Mouse (Mus musculus) C2C12 (cell line): ENCODE data around the gene Cabin1. TPM values are rescaled to one million over a fixed set of nuclear protein-coding genes. Genes with fewer than 3 reads are reported as not detected.

Source experiments
- H3K27me3 ChIP-seq: one replicate; pipeline ENCODE4 v1.6.1; 2011; ENCODE audit not compliant: control insufficient read depth, insufficient read depth, insufficient read length
- H3K36me3 ChIP-seq: one replicate; pipeline ENCODE4 v1.6.1; 2011; ENCODE audit not compliant: control insufficient read depth, insufficient read depth
- H3K4me3 ChIP-seq: one replicate; pipeline ENCODE4 v1.5.1; 2011; ENCODE audit warnings: mild to moderate bottlenecking, control low read depth; ENCODE audit not compliant: poor library complexity, insufficient read depth, severe bottlenecking
- H3K79me2 ChIP-seq: one replicate; pipeline ENCODE4 v1.6.1; 2011; ENCODE audit not compliant: control insufficient read depth, insufficient read depth
- H3K79me3 ChIP-seq: one replicate; pipeline ENCODE4 v1.6.1; 2011; ENCODE audit warnings: low read depth, control low read depth
- H3ac ChIP-seq: one replicate; pipeline ENCODE3; 2011; ENCODE audit warnings: low read depth; ENCODE audit not compliant: control insufficient read depth, insufficient read length
- CEBPB ChIP-seq: IDR thresholded peaks from one replicate; pipeline ENCODE4 v1.6.1; 2011; ENCODE audit warnings: low read depth, mild to moderate bottlenecking, control low read depth, moderate library complexity
- CTCF ChIP-seq: IDR thresholded peaks from one replicate; pipeline ENCODE4 v1.5.1; 2011; ENCODE audit not compliant: control insufficient read depth, insufficient read depth, insufficient read length
- FOSL1 ChIP-seq: IDR thresholded peaks from one replicate; pipeline ENCODE4 v1.8.0; 2011; ENCODE audit warnings: mild to moderate bottlenecking, low read length; ENCODE audit not compliant: poor library complexity, insufficient read depth, severe bottlenecking
- MAX ChIP-seq: IDR thresholded peaks from one replicate; pipeline ENCODE4 v1.6.1; 2011; ENCODE audit warnings: mild to moderate bottlenecking, control low read depth
- MYOD1 ChIP-seq: IDR thresholded peaks from one replicate; pipeline ENCODE4 v1.6.1; 2011; ENCODE audit warnings: low read depth; ENCODE audit not compliant: control insufficient read depth, insufficient read length
- MYOG ChIP-seq: IDR thresholded peaks from one replicate; pipeline ENCODE4 v1.6.1; 2011; ENCODE audit not compliant: control insufficient read depth, insufficient read length; ENCODE audit errors: extremely low read depth
- USF1 ChIP-seq: IDR thresholded peaks from one replicate; pipeline ENCODE4 v1.6.1; 2011; ENCODE audit warnings: low read depth, mild to moderate bottlenecking, control low read depth, moderate library complexity
- polyA plus RNA-seq: library from polyadenylated mRNA; unstranded; fragments of >200 nt; fragmentation: generic; extraction: Trizol; gene quantifications from one replicate; pipeline ENCODE4 v1.2.1, GENCODE M21; 2012; ENCODE audit warnings: missing spikeins

The Cabin1 gene
- polyA plus RNA-seq, 1 experiment = 24.5 TPM

DNA sequence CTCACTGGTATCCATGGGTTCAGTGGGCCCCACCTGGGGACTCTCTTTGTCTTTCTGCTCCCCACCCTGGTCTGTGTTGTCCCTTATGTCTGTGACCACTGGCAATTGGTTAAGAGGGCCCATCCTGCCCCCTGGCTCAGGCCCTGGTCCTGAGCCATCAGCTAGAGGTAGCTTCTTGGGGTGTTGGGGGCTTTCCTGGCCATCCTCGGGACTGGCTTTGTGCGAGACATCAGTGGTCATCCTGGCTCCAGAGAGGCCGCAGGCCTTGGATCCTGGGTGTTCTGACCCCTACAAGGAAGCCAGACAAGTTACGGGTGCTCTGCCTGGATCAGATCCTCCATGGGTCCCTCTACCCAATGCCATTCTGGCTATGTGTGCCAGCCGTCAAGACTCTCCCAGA is 107.0 kb downstream of the Cabin1 start:
- TF ChIP-seq MYOG (no peak), CTCF (no peak), FOSL1 (no peak), CEBPB (no peak), MAX (no peak), USF1 (no peak), MYOD1 (no peak)
- Histone ChIP-seq H3K79me2 (no peaks in the 10 kb centered on the region), H3K27me3 (no peaks in the 10 kb centered on the region), H3ac (no peak overlapping the region), H3K36me3 (peaks cover 60% of the 10 kb centered on the region), H3K79me3 (no peaks in the 10 kb centered on the region), H3K4me3 (no peak overlapping the region)

DNA sequence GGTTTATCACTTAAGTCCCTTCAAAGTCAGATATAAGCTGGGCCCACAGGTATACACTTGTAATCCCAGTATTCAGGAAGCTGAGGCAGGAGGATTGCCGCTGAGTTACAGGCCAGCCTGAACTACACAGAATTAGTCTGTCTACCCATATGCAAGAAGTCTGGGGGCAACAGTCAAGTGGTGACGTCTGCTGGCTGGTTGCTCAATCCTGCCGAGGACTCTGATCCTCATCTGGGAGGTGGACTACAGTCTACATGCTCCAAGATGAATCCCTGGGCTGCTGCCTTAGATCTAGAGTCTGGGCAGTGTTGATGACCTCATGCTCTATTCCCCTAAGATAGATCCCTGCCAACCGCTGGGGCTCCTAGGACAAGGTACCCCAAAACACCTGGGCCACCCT is 110.1 kb downstream of the Cabin1 start:
- no peak overlapping the region for H3K4me3 ChIP-seq
- H3K36me3 ChIP-seq = peaks cover 63% of the 10 kb centered on the region
- H3ac ChIP-seq = no peak overlapping the region
- no peak for TF ChIP-seq MYOD1
- TF ChIP-seq MAX = no peak
- TF ChIP-seq USF1 = no peak
- no peak for TF ChIP-seq CEBPB
- no peak for TF ChIP-seq FOSL1
- no peaks in the 10 kb centered on the region for H3K27me3 ChIP-seq
- no peaks in the 10 kb centered on the region for H3K79me2 ChIP-seq
- H3K79me3 ChIP-seq = no peaks in the 10 kb centered on the region

DNA sequence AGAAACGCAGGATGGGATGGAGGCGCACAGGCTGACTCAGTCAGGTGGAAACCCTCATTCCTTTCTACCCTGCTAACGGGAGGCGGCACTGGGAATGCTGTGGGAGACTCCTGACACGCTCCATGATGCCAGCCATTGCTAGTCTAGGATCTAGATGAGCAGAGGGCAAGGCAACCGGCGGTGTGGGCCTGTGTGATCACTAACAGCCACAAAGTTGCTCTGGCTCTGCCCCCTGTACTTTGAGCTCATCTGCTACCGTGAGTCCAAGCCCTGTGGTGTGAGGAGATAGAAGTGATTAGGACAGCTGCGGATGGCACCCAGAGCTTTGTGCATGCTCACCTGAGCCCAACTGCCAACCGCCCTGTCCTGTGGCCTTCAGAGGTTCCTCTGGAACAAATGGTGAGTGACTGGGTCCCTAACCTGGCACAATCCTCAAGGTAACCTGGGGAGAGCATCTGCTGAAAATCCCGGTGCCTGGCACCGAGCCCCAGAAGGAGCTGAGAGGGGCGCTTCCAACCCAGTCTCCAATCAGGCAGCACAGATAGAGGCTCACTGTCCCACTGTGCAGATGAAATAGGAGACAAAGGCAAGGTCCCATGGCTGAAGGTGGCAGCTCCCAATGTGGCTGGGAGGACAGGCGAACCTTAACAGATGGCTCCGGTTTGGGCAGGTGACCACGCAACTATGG is 112.6 kb downstream of the Cabin1 start:
- Histone ChIP-seq H3K79me2 (no peaks in the 10 kb centered on the region), H3K79me3 (no peaks in the 10 kb centered on the region), H3ac (no peak overlapping the region), H3K27me3 (no peaks in the 10 kb centered on the region), H3K4me3 (no peak overlapping the region), H3K36me3 (peaks cover 62% of the 10 kb centered on the region)
- TF ChIP-seq MYOG (no peak), MYOD1 (no peak), MAX (no peak), USF1 (no peak), CTCF (no peak), FOSL1 (no peak)

DNA sequence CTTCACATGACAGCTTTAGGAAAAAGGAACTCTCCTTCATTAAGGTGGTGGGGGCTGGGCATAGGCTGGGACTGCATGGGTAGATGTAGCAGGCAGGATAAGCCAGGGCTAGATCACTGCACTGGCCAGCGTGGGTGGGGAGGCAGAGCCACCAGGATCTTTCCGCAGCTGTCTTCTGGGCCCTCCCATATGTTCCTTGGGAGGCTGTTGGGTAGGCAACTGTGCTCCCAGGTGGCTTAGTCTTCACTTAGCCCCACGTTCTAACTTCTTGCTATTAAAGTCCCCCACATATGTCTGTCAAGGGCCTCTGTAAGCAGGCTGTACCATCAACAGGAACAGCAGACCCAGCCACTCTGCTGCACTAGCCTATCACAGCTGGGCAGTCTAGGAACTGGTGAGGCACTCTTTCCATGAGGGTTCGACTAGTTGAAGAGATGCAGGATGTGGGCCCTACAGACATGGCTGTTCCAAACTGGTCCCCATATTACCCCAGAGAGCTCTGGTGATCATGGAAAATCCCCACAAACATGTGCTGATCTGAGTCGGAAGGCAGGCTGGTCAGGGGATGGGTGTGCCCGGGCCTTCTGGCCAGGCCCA is 113.7 kb downstream of the Cabin1 start:
- Histone ChIP-seq H3K4me3 (no peak overlapping the region), H3K27me3 (no peaks in the 10 kb centered on the region), H3K79me2 (no peaks in the 10 kb centered on the region), H3ac (no peak overlapping the region), H3K36me3 (peaks cover 53% of the 10 kb centered on the region), H3K79me3 (no peaks in the 10 kb centered on the region)
- TF ChIP-seq USF1 (no peak), MYOD1 (no peak), FOSL1 (no peak), MAX (no peak), CTCF (no peak), MYOG (no peak), CEBPB (no peak)

DNA sequence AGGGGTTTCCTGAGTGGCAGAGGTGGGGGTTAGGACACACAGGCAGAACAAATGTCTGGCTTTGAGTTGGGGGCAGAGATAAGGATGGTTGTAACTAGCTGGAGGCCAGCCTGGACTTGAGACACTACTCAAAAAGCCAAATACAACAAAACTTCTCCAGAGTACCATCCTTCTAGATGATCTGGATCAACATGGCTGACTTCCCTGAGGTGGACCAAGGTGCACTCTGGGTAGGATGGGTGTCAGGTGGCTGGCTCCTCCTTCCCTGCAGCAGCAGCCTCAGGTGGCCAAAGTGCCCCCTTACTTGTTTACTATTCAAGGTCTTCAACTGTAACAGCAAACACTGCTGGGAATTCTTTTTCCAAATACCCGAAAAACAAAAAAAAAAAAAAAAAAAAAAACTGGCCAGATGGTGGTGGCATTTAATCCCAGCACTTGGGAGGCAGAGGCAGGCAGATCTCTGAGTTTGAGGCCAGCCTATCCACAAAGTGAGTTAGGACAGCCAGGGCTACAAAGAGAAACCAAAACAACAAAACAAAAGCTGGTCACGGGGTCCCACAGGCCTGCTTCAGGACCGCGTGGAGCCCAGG is 114.6 kb downstream of the Cabin1 start:
- H3K79me2 ChIP-seq = no peaks in the 10 kb centered on the region
- H3K36me3 ChIP-seq = peaks cover 44% of the 10 kb centered on the region
- H3K27me3 ChIP-seq = no peaks in the 10 kb centered on the region
- no peak for TF ChIP-seq USF1
- no peak for TF ChIP-seq CEBPB
- no peak for TF ChIP-seq FOSL1
- TF ChIP-seq MAX = no peak
- TF ChIP-seq MYOD1 = no peak
- TF ChIP-seq MYOG = no peak
- no peak for TF ChIP-seq CTCF
- H3ac ChIP-seq = no peak overlapping the region
- no peak overlapping the region for H3K4me3 ChIP-seq
- H3K79me3 ChIP-seq = no peaks in the 10 kb centered on the region

DNA sequence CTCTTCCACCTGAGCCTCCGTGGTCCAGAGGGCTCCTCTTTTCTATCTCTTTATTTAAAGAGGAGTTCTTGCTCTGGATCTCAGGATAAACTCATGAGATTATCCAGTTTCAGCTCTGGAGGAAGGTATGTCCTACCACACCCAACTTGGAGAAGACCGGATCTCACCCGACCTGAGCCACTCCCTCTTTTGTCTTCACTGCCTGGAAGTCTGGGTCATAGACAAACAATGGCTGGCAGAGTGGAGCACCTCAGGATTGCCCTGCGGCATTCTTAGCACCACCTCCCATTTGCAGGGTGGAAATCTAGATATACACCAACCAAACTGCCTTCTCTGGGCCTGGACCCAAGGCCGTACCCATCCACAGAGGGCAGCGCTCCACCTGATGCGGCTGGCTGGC is 115.1 kb downstream of the Cabin1 start:
- H3K27me3 ChIP-seq = no peaks in the 10 kb centered on the region
- H3K79me3 ChIP-seq = no peaks in the 10 kb centered on the region
- H3K4me3 ChIP-seq = no peak overlapping the region
- H3K36me3 ChIP-seq = peaks cover 40% of the 10 kb centered on the region
- no peak overlapping the region for H3ac ChIP-seq
- TF ChIP-seq MYOG = no peak
- no peak for TF ChIP-seq USF1
- TF ChIP-seq CEBPB = no peak
- TF ChIP-seq MYOD1 = no peak
- TF ChIP-seq CTCF = no peak
- TF ChIP-seq FOSL1 = no peak
- TF ChIP-seq MAX = no peak
- no peaks in the 10 kb centered on the region for H3K79me2 ChIP-seq
